Mouse (Mus musculus) neural tube, embryonic 11.5 days (tissue): ENCODE measurements at regions not wholly inside any gene's neighbourhood (a gene's known extent, or its start where the extent isn't known, plus 50 kb on each side); places are given as distances from the start of the nearest gene placed in this dataset.

Source experiments
- ATAC-seq: fragments of 200-750 bp; cut with Nextera tagmentation; 2 replicates; pipeline ENCODE4 v1.8.0; 2017; ENCODE audit warnings: moderate number of reproducible peaks, mild to moderate bottlenecking, moderate TSS enrichment, moderate library complexity; ENCODE audit not compliant: insufficient read depth, low FRiP score, low TSS enrichment
- DNase-seq: peaks from one replicate; pipeline ENCODE4 v3.0.0-alpha.2; 2015; ENCODE audit warnings: low spot score
- H3K27ac ChIP-seq: fragments of 300-500 bp; sonication (generic); 2 replicates; pipeline ENCODE4 v1.5.1; 2014; ENCODE audit warnings: low read depth, mild to moderate bottlenecking, low read length
- H3K27me3 ChIP-seq: fragments of 300-500 bp; sonication (generic); 2 replicates; pipeline ENCODE4 v1.6.1; 2014; ENCODE audit warnings: mild to moderate bottlenecking, low read length, mixed read lengths; ENCODE audit not compliant: control insufficient read depth, insufficient read depth
- H3K36me3 ChIP-seq: fragments of 300-500 bp; sonication (generic); 2 replicates; pipeline ENCODE4 v1.6.1; 2014; ENCODE audit warnings: mild to moderate bottlenecking, low read length, moderate library complexity, mixed read lengths; ENCODE audit not compliant: control insufficient read depth, insufficient read depth
- H3K4me1 ChIP-seq: fragments of 300-500 bp; sonication (generic); 2 replicates; pipeline ENCODE4 v1.6.1; 2014; ENCODE audit warnings: low read length, mixed read lengths; ENCODE audit not compliant: control insufficient read depth, insufficient read depth
- H3K4me2 ChIP-seq: fragments of 300-500 bp; sonication (generic); 2 replicates; pipeline ENCODE4 v1.6.1; 2014; ENCODE audit warnings: low read depth, mild to moderate bottlenecking, moderate library complexity
- H3K4me3 ChIP-seq: fragments of 300-500 bp; sonication (generic); 2 replicates; pipeline ENCODE4 v1.5.1; 2014; ENCODE audit warnings: low read depth, low read length
- H3K9ac ChIP-seq: fragments of 300-500 bp; sonication (generic); 2 replicates; pipeline ENCODE4 v1.6.1; 2014; ENCODE audit warnings: mild to moderate bottlenecking, low read length
- H3K9me3 ChIP-seq: fragments of 300-500 bp; sonication (generic); 2 replicates; pipeline ENCODE4 v1.6.1; 2016; ENCODE audit warnings: low read length; ENCODE audit not compliant: control insufficient read depth
- WGBS: fragments of 180-500 bp; shearing (Covaris S2); extraction: QIAGEN DNeasy Blood & Tissue Kit; methylation state at CpG from one replicate; pipeline ENCODE4 v1.1.7; 2014; 5-methylcytosine and 5-hydroxymethylcytosine counted together

DNA sequence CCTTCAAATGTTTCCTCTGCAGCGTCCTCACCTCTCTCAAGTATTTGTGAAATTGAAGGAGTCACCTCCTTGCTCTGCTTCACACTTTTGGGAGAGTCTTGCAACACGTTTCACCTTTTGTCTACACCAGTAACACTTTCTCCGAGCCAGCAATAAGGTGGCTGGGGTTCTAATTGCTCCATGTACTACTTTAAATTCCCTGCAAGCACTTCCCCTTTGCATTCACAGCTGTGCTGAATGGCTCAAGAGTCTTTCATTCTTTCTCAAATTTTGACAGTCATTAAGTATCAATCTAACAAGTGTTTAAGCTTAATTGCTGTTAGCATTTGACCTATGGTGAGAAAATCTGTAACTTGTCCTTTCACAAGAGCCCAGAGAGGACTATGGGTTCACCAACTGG is 144.3 kb upstream of the Cdyl start:
- Histone ChIP-seq H3K27me3 (no peaks in the 10 kb centered on the region), H3K27ac (no peak overlapping the region), H3K36me3 (no peaks in the 10 kb centered on the region), H3K4me2 (no peak overlapping the region), H3K4me1 (no peaks in the 10 kb centered on the region), H3K9ac (no peak overlapping the region), H3K4me3 (no peak overlapping the region), H3K9me3 (no peaks in the 10 kb centered on the region)
- DNase-seq = no peak
- 45% methylated on average over 3 of the region's 3 CpGs for WGBS
- no peak for ATAC-seq

DNA sequence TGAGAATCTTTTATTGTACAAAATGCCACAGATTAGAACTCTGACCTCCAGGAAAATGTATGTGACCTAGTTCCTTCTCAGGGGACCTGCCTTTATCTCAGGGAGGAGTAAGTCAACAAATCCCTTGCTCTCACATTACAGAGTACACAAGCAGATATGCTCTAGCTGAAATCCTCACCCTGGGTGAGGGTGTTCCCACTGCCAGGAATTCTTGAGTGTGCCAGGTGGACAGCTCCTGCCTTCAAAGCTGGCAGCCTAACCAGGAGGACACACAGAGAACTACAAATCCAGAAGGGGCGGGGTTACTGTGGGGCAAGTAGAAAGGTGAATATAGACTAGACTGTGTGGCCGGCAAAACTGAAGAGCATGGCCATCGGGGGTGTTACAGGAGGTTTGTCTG is 141.9 kb upstream of the Cdyl start:
- no peak overlapping the region for H3K4me3 ChIP-seq
- no peak for ATAC-seq
- H3K36me3 ChIP-seq = no peaks in the 10 kb centered on the region
- H3K27ac ChIP-seq = no peak overlapping the region
- no peaks in the 10 kb centered on the region for H3K9me3 ChIP-seq
- no peak overlapping the region for H3K9ac ChIP-seq
- no peaks in the 10 kb centered on the region for H3K4me1 ChIP-seq
- no peaks in the 10 kb centered on the region for H3K27me3 ChIP-seq
- no peak for DNase-seq
- H3K4me2 ChIP-seq = no peak overlapping the region
- WGBS = 91% methylated on average over 3 of the region's 3 CpGs

DNA sequence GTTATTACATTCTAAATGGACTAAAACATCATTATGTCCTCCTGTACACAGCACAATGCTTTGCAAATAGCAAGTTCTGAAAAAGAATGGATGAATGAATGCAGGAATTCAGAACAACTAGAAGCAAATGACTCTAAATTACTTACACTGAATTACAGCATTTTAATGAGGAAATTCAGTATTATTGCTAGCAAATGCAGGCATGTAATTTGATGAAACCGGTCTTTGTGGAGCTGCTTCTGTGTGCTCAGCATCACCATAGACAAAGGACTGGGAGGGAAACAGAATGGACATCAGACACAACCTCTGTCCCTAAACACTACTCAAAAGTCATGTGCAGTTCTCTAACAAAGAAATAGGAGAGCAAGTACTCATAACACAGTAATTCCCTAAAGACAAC is 137.4 kb upstream of the Cdyl start:
- H3K9ac ChIP-seq = no peak overlapping the region
- H3K4me2 ChIP-seq = no peak overlapping the region
- H3K4me1 ChIP-seq = no peaks in the 10 kb centered on the region
- 82% methylated on average over 1 of the region's 1 CpGs for WGBS
- H3K36me3 ChIP-seq = no peaks in the 10 kb centered on the region
- DNase-seq = no peak
- H3K4me3 ChIP-seq = no peak overlapping the region
- ATAC-seq = no peak
- no peak overlapping the region for H3K27ac ChIP-seq
- no peaks in the 10 kb centered on the region for H3K9me3 ChIP-seq
- no peaks in the 10 kb centered on the region for H3K27me3 ChIP-seq

DNA sequence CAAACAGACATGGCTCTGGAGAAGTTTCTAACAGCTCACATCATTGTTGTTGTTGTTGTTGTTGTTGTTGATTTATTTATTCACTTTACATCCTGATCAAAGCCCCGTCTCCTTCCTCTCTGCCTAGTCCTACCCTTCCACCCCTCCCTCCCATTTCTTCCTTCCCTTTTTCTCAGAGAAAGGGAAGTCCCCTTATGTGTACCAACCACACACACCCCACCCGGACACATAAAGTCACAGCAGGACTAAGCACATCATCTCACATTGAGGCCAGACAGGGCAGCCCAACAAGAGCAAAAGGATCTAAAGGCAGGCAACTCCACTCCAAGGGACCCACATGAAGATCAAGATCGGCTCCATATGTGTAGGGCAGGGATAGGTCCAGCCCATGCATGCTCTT is 130.1 kb upstream of the Cdyl start:
- ATAC-seq (no peak), DNase-seq (no peak)
- no peak overlapping the region for H3K4me2 ChIP-seq
- H3K9me3 ChIP-seq = no peaks in the 10 kb centered on the region
- H3K27me3 ChIP-seq = no peaks in the 10 kb centered on the region
- WGBS = 86% methylated on average over 3 of the region's 3 CpGs
- no peak overlapping the region for H3K4me3 ChIP-seq
- no peaks in the 10 kb centered on the region for H3K4me1 ChIP-seq
- H3K27ac ChIP-seq = no peak overlapping the region
- H3K36me3 ChIP-seq = no peaks in the 10 kb centered on the region
- H3K9ac ChIP-seq = no peak overlapping the region

DNA sequence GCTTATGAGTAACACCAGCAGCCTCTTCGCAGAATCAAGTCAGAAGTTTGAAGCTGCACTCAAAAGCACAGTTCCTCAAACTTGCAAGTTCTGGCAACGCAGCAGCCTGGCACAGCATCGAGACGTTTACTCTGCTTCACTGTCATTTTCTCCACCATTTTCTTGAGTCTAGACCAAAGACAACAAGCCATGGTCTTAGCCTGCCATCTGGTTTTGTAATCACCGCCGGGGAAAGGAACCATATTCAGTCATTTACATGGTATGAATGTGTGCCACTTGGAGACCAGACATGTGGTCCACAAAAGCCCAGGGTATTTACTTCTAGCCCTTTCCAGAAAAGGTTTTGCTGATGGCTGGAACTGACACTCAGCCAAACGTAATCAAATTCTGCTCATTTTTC is 122.5 kb upstream of the Cdyl start:
- Histone ChIP-seq H3K4me2 (no peak overlapping the region), H3K27ac (no peak overlapping the region), H3K4me1 (no peaks in the 10 kb centered on the region), H3K4me3 (no peak overlapping the region), H3K9ac (no peak overlapping the region), H3K9me3 (no peaks in the 10 kb centered on the region), H3K27me3 (no peaks in the 10 kb centered on the region), H3K36me3 (no peaks in the 10 kb centered on the region)
- ATAC-seq (no peak), DNase-seq (no peak)
- 76% methylated on average over 7 of the region's 7 CpGs for WGBS

DNA sequence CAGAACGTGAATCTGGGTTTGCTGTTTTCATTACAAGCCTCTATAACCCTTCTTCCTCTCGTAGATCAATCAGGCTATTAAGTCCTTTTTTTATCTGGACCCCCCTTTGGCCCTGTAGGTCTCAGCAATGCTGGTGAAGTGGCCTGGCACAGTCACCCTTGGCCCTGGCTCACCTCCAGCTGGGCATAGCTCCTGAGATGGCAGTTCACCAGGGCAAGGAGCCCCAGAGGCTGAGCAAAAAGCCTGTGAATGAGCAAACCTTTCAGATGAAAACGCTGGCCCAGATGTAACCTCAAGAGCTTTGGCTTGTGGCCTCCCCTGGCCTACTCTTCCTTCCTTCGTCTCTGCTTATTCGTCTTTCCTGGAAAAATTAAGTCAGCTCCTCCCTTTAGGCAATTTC is 121.7 kb upstream of the Cdyl start:
- DNase-seq = no peak
- Histone ChIP-seq H3K9me3 (no peaks in the 10 kb centered on the region), H3K9ac (no peak overlapping the region), H3K4me3 (no peak overlapping the region), H3K4me1 (no peaks in the 10 kb centered on the region), H3K4me2 (no peak overlapping the region), H3K27me3 (no peaks in the 10 kb centered on the region), H3K36me3 (no peaks in the 10 kb centered on the region), H3K27ac (no peak overlapping the region)
- WGBS = 75% methylated on average over 5 of the region's 5 CpGs
- no peak for ATAC-seq

DNA sequence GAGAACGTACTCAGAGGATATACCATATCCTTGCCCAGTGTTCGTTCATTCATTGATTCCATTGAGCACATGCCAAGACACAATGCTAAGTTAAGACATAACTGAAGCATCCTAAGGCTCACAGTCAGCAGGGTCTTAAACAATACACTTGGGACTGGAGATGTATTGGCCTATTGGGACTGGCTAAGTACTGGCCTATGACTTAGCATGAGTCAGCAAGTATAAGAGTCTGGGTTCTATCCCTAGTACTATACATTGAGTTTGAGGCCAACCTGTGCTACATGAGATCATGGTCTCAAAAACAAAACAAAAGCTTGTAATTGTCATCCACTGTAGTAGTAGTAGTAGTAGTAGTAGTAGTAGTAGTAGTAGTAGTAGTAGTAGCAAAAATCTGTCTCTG is 119.2 kb upstream of the Cdyl start:
- no peaks in the 10 kb centered on the region for H3K9me3 ChIP-seq
- H3K36me3 ChIP-seq = no peaks in the 10 kb centered on the region
- no peak overlapping the region for H3K27ac ChIP-seq
- ATAC-seq (no peak), DNase-seq (no peak)
- no peak overlapping the region for H3K4me3 ChIP-seq
- WGBS = 89% methylated on average over 2 of the region's 2 CpGs
- no peak overlapping the region for H3K9ac ChIP-seq
- no peaks in the 10 kb centered on the region for H3K27me3 ChIP-seq
- H3K4me2 ChIP-seq = no peak overlapping the region
- no peaks in the 10 kb centered on the region for H3K4me1 ChIP-seq

DNA sequence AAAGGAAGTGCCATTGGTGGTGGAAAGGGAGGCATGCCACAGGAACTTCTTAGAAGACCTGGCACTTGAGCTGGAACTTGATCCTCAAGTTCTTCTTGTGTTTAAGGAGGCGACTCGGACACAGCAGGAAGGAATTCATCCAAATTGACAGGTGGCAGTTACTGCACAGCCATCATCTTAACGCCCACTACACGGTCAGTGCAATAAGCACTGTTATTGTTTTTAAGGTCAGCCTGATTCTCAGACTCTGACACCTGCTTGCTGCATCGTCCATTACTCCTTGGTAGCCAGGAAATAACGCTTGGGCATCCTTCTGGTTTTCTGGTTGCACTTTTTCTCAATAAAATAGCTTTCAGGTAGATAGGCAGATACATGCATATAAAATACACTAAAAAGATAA is 118.6 kb upstream of the Cdyl start:
- H3K4me2 ChIP-seq = no peak overlapping the region
- DNase-seq (no peak), ATAC-seq (no peak)
- H3K9me3 ChIP-seq = no peaks in the 10 kb centered on the region
- no peak overlapping the region for H3K27ac ChIP-seq
- H3K27me3 ChIP-seq = no peaks in the 10 kb centered on the region
- WGBS = 72% methylated on average over 6 of the region's 6 CpGs
- no peak overlapping the region for H3K4me3 ChIP-seq
- no peak overlapping the region for H3K9ac ChIP-seq
- no peaks in the 10 kb centered on the region for H3K4me1 ChIP-seq
- H3K36me3 ChIP-seq = no peaks in the 10 kb centered on the region

DNA sequence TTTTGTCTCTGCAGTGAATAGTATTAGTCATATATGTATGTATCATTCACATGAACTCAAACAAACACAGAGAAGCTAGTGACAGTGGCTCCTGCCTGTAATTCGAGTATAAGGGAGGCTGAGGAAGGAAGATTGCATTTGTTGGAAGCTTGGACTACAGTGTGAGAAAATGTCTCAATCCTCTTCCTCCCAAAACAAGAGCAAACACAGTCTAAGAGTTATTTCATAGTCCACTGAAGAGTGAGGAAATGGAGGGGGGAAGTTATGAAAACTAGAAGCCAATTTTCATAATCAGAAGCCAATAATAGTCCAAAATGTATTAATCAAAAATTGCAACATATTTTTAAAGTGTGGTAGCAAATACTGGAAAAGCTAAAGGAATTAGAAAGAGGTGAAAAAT is 95.6 kb upstream of the Cdyl start:
- Histone ChIP-seq H3K9me3 (no peaks in the 10 kb centered on the region), H3K36me3 (no peaks in the 10 kb centered on the region), H3K27ac (no peak overlapping the region), H3K4me2 (no peak overlapping the region), H3K4me1 (no peaks in the 10 kb centered on the region), H3K27me3 (no peaks in the 10 kb centered on the region), H3K4me3 (no peak overlapping the region), H3K9ac (no peak overlapping the region)
- DNase-seq (no peak), ATAC-seq (no peak)
- WGBS = 55% methylated on average over 1 of the region's 1 CpGs
